Comparison of ENCODE assay signal across 8 mouse cellular contexts in the genomic region with DNA sequence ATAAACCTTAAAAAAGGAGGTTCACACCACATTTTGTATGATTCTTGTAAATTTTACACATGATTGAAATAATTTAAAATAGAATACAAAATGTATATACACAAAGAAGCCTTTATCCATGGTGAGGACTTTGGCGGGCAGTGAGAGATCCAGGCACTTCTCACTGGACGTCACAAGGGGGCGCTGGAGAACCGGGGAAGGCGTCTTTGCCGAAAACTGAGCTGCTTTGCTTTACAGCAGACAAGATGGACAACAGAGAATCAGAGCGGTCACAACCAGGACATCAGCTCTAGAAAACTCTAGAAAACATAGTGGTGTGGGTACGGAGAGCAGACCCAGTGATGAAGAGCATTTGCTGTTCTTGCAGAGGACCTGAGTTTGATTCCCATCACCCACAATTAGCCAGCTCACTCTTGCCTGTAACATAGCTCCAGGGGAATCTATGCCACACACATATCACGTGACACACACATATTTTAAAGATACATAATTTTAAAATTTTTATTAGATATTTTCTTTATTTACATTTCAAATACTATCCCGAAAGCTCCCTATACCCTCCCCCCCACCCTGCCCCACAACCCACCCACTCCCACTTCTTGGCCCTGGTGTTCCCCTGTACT. TPM values are rescaled to one million over a fixed set of nuclear protein-coding genes. Genes with fewer than 3 reads are reported as not detected.
DNase-seq lines count a peak whose midpoint lies in the region; ATAC-seq and TF ChIP-seq lines count a peak whose summit lies in the region.

No protein-coding gene starts in this region.

- intact Hi-C loops in gastrocnemius, postnatal 14 days (cut with DNase I; ENCODE audit: low total_unique reads), result loop anchor here (5.0 kb wide), 1 partner anchor 162 kb away; no protein-coding TSS in a partner anchor

- H3K9me3 ChIP-seq in intestine, embryonic 16.5 days (ENCODE audit: control insufficient read depth, low read length), result no peaks in the 10 kb centered on the region
- H3K9me3 ChIP-seq in limb, embryonic 11.5 days (ENCODE audit: control insufficient read depth, low read length), result no peaks in the 10 kb centered on the region
- no peaks in the 10 kb centered on the region for H3K9me3 ChIP-seq in midbrain, postnatal 0 days (ENCODE audit: low read length)

- no peak overlapping the region for H3K9ac ChIP-seq in intestine, embryonic 16.5 days (ENCODE audit: low read depth, low read length)
- no peak overlapping the region for H3K9ac ChIP-seq in limb, embryonic 11.5 days (ENCODE audit: low read length)
- H3K9ac ChIP-seq in midbrain, postnatal 0 days (replicated peaks; ENCODE audit: low read length, poor library complexity, severe bottlenecking), result no peak overlapping the region

- DNase-seq in adrenal gland, adult (ENCODE audit: inconsistent age in 2 of 2, low spot score in 1 of 2), result peak; percentile 81 to 92
- no peak for DNase-seq in adrenal gland, adult 8-10 months
- peak; percentile 86 to 91 for DNase-seq in cerebellum, postnatal 4 days (ENCODE audit: low spot score in 2 of 2)
- DNase-seq in gastrocnemius, postnatal 14 days, result peak; percentile 78
- DNase-seq in limb, embryonic 11.5 days (ENCODE audit: low spot score), result peak; percentile 93
- peak; percentile 81 for DNase-seq in midbrain, postnatal 0 days (ENCODE audit: low spot score)
- DNase-seq in spleen, postnatal 36 days (ENCODE audit: low spot score in 2 of 2), result peak; percentile 63 to 67

- no peak overlapping the region for H3K27ac ChIP-seq in intestine, embryonic 16.5 days (ENCODE audit: low read length)
- no peak overlapping the region for H3K27ac ChIP-seq in limb, embryonic 11.5 days (replicated peaks; ENCODE audit: low read depth, low read length)
- no peak overlapping the region for H3K27ac ChIP-seq in midbrain, postnatal 0 days (ENCODE audit: low read depth, low read length)

- no peaks in the 10 kb centered on the region for H3K4me1 ChIP-seq in intestine, embryonic 16.5 days (ENCODE audit: control insufficient read depth, insufficient read depth, low read length)
- H3K4me1 ChIP-seq in limb, embryonic 11.5 days (ENCODE audit: control insufficient read depth, insufficient read depth, low read length), result no peaks in the 10 kb centered on the region
- no peaks in the 10 kb centered on the region for H3K4me1 ChIP-seq in midbrain, postnatal 0 days (ENCODE audit: insufficient read depth, low read length)

- TF ChIP-seq CTCF in midbrain, postnatal 0 days (IDR thresholded peaks at IDR 0.05), result peak; percentile 94

- H3K4me2 ChIP-seq in intestine, embryonic 16.5 days (ENCODE audit: low read depth, low read length), result no peak overlapping the region
- H3K4me2 ChIP-seq in limb, embryonic 11.5 days (ENCODE audit: low read depth, severe bottlenecking), result peak overlapping the region; percentile 24; the same call in 1 of the 2 replicates
- peak overlapping the region; percentile 24; the same call in 1 of the 2 replicates for H3K4me2 ChIP-seq in midbrain, postnatal 0 days (ENCODE audit: low read depth, low read length, poor library complexity, severe bottlenecking)

- peak; percentile 65 for ATAC-seq in intestine, embryonic 16.5 days
- 0 out of 2 replicates have a peak, but pooled peaks have one; percentile 9 for ATAC-seq in limb, embryonic 11.5 days (ENCODE audit: insufficient number of reproducible peaks, low FRiP score, low TSS enrichment, low read depth)
- no peak for ATAC-seq in midbrain, postnatal 0 days (ENCODE audit: low FRiP score)

- H3K27me3 ChIP-seq in intestine, embryonic 16.5 days (replicated peaks; ENCODE audit: control insufficient read depth, insufficient read depth, low read length), result no peaks in the 10 kb centered on the region
- H3K27me3 ChIP-seq in limb, embryonic 11.5 days (ENCODE audit: control insufficient read depth, insufficient read depth, low read length), result no peaks in the 10 kb centered on the region
- no peaks in the 10 kb centered on the region for H3K27me3 ChIP-seq in midbrain, postnatal 0 days (ENCODE audit: insufficient read depth, low read length)

- H3K4me3 ChIP-seq in intestine, embryonic 16.5 days (ENCODE audit: low read length), result no peak overlapping the region
- no peak overlapping the region for H3K4me3 ChIP-seq in limb, embryonic 11.5 days (ENCODE audit: low read depth, low read length)
- H3K4me3 ChIP-seq in midbrain, postnatal 0 days (ENCODE audit: low read depth, low read length), result no peak overlapping the region

- no peaks in the 10 kb centered on the region for H3K36me3 ChIP-seq in intestine, embryonic 16.5 days (ENCODE audit: control insufficient read depth, insufficient read depth, low read length)
- no peaks in the 10 kb centered on the region for H3K36me3 ChIP-seq in limb, embryonic 11.5 days (ENCODE audit: control insufficient read depth, insufficient read depth, low read length)
- no peaks in the 10 kb centered on the region for H3K36me3 ChIP-seq in midbrain, postnatal 0 days (ENCODE audit: insufficient read depth, low read length)

- 17% methylated on average over 10 of the region's 10 CpGs for WGBS in intestine, embryonic 16.5 days
- WGBS in limb, embryonic 11.5 days, result 25% methylated on average over 10 of the region's 10 CpGs
- WGBS in midbrain, postnatal 0 days, result 18% methylated on average over 10 of the region's 10 CpGs

RNA-seq across cellular contexts. Expression of a gene that starts 6.0 kb away (rescaled TPM):
- total RNA-seq in adrenal gland, adult 8-10 months (2022), result under 1 TPM; 0.20 to 0.89 (median 0.42) TPM
- total RNA-seq in gastrocnemius, postnatal 14 days (2021), result not detected
- 0.48 and 0.50 TPM in 2 replicates for polyA plus RNA-seq in intestine, embryonic 16.5 days (2015; fragmentation: Nextera tagmentation; extraction: Ambion mirVana)
- 0.11 and 0.30 TPM in 2 replicates for polyA plus RNA-seq in limb, embryonic 11.5 days (2014; fragmentation: Nextera tagmentation; extraction: Ambion mirVana)
- total RNA-seq in midbrain, postnatal 0 days (2014; rRNA removed), result 4.1 and 4.3 TPM in 2 replicates
- polyA plus RNA-seq in midbrain, postnatal 0 days (2015; fragmentation: Nextera tagmentation; extraction: Ambion mirVana), result 2.9 and 3.2 TPM in 2 replicates

RNA-seq across cellular contexts. Expression of a gene that starts 16.1 kb away (rescaled TPM):
- 10 to 100 TPM in 3 of 4 experiments, 1 to 10 TPM in 1; 8.1 to 14.5 (median 11.3) TPM for total RNA-seq in adrenal gland, adult 8-10 months (2022)
- 10 to 100 TPM in 1 of 2 experiments, 1 to 10 TPM in 1; 9.7 to 10.9 TPM for total RNA-seq in gastrocnemius, postnatal 14 days (2021)
- 59.2 and 59.3 TPM in 2 replicates for polyA plus RNA-seq in intestine, embryonic 16.5 days (2015; fragmentation: Nextera tagmentation; extraction: Ambion mirVana)
- polyA plus RNA-seq in limb, embryonic 11.5 days (2014; fragmentation: Nextera tagmentation; extraction: Ambion mirVana), result 21.3 and 22.2 TPM in 2 replicates
- 3.9 and 7.5 TPM in 2 replicates for total RNA-seq in midbrain, postnatal 0 days (2014; rRNA removed)
- polyA plus RNA-seq in midbrain, postnatal 0 days (2015; fragmentation: Nextera tagmentation; extraction: Ambion mirVana), result 5.7 and 6.5 TPM in 2 replicates

RNA-seq across cellular contexts. Expression of a gene that starts 27.6 kb away (rescaled TPM):
- total RNA-seq in adrenal gland, adult 8-10 months (2022), result 100 to 1,000 TPM; 212 to 320 (median 270) TPM
- total RNA-seq in gastrocnemius, postnatal 14 days (2021), result 100 to 1,000 TPM; 121 to 126 TPM
- 368 and 382 TPM in 2 replicates for polyA plus RNA-seq in intestine, embryonic 16.5 days (2015; fragmentation: Nextera tagmentation; extraction: Ambion mirVana)
- polyA plus RNA-seq in limb, embryonic 11.5 days (2014; fragmentation: Nextera tagmentation; extraction: Ambion mirVana), result 116 and 123 TPM in 2 replicates
- 93.0 and 118 TPM in 2 replicates for total RNA-seq in midbrain, postnatal 0 days (2014; rRNA removed)
- polyA plus RNA-seq in midbrain, postnatal 0 days (2015; fragmentation: Nextera tagmentation; extraction: Ambion mirVana), result 99.5 and 99.9 TPM in 2 replicates

RNA-seq across cellular contexts. Expression of a gene that starts 48.0 kb away (rescaled TPM):
- 10 to 100 TPM in 3 of 4 experiments, 1 to 10 TPM in 1; 6.3 to 17.8 (median 14.7) TPM for total RNA-seq in adrenal gland, adult 8-10 months (2022)
- 100 to 1,000 TPM in 1 of 2 experiments, 10 to 100 TPM in 1; 58.1 to 197 TPM for total RNA-seq in gastrocnemius, postnatal 14 days (2021)
- not detected in 2 replicates for polyA plus RNA-seq in intestine, embryonic 16.5 days (2015; fragmentation: Nextera tagmentation; extraction: Ambion mirVana)
- not detected in 2 replicates for polyA plus RNA-seq in limb, embryonic 11.5 days (2014; fragmentation: Nextera tagmentation; extraction: Ambion mirVana)
- not detected in 2 replicates for total RNA-seq in midbrain, postnatal 0 days (2014; rRNA removed)
- polyA plus RNA-seq in midbrain, postnatal 0 days (2015; fragmentation: Nextera tagmentation; extraction: Ambion mirVana), result 0.06 and 0.16 TPM in 2 replicates
